Mouse (Mus musculus) cerebellum, adult 11 months (tissue): ENCODE results near the gene Jarid2.

Experiments used
- DNase-seq: peaks from one replicate; pipeline ENCODE4 v3.0.0; 2022

Gene Jarid2

GRCm38 (mm10) chr13:44730146-44730864 is 1.0 kb downstream of the Jarid2 start:
- peak; percentile 99 for DNase-seq

- peak; percentile 85 for DNase-seq
Measured at GRCm38 (mm10) chr13:44730939-44731551, 1.8 kb downstream of the Jarid2 start.

GRCm38 (mm10) chr13:44731727-44732441 is 2.6 kb downstream of the Jarid2 start:
- DNase-seq: no peak

- DNase-seq: no peak
Measured at GRCm38 (mm10) chr13:44732442-44732974, 3.2 kb downstream of the Jarid2 start.

GRCm38 (mm10) chr13:44733036-44733372 is 3.7 kb downstream of the Jarid2 start:
- DNase-seq: no peak

- DNase-seq: peak; percentile 78
Measured at GRCm38 (mm10) chr13:44733373-44734111, 4.3 kb downstream of the Jarid2 start.

- no peak for DNase-seq
Measured at GRCm38 (mm10) chr13:44734441-44734840, 5.2 kb downstream of the Jarid2 start.

GRCm38 (mm10) chr13:44735088-44735690 is 5.9 kb downstream of the Jarid2 start:
- no peak for DNase-seq

- no peak for DNase-seq
Measured at GRCm38 (mm10) chr13:44737297-44737696, 8.0 kb downstream of the Jarid2 start.

- DNase-seq: no peak
Measured at GRCm38 (mm10) chr13:44751780-44752179, 22.5 kb downstream of the Jarid2 start.

- DNase-seq: no peak
Measured at GRCm38 (mm10) chr13:44753206-44753605, 23.9 kb downstream of the Jarid2 start.

GRCm38 (mm10) chr13:44755434-44755833 is 26.2 kb downstream of the Jarid2 start:
- DNase-seq: no peak

GRCm38 (mm10) chr13:44758750-44759149 is 29.5 kb downstream of the Jarid2 start:
- DNase-seq: peak; percentile 25

GRCm38 (mm10) chr13:44760761-44761160 is 31.5 kb downstream of the Jarid2 start:
- no peak for DNase-seq

GRCm38 (mm10) chr13:44763068-44763467 is 33.8 kb downstream of the Jarid2 start:
- DNase-seq: no peak

- DNase-seq: no peak
Measured at GRCm38 (mm10) chr13:44767751-44768150, 38.5 kb downstream of the Jarid2 start.

GRCm38 (mm10) chr13:44770808-44771605 is 41.7 kb downstream of the Jarid2 start:
- DNase-seq: no peak

- DNase-seq: no peak
Measured at GRCm38 (mm10) chr13:44772816-44773215, 43.5 kb downstream of the Jarid2 start.

- no peak for DNase-seq
Measured at GRCm38 (mm10) chr13:44774351-44774750, 45.1 kb downstream of the Jarid2 start.

- DNase-seq: no peak
Measured at GRCm38 (mm10) chr13:44775396-44775795, 46.1 kb downstream of the Jarid2 start.

- DNase-seq: no peak
Measured at GRCm38 (mm10) chr13:44780506-44780905, 51.2 kb downstream of the Jarid2 start.

- DNase-seq: no peak
Measured at GRCm38 (mm10) chr13:44781126-44781525, 51.9 kb downstream of the Jarid2 start.
